Mouse (Mus musculus): ENCODE measurements around the gene Ugt1a8. TPM values are rescaled to one million over a fixed set of nuclear protein-coding genes. Genes with fewer than 3 reads are reported as not detected.
"Not testable (repeated sequence)": the region's sequence is repeated elsewhere in the genome, so short reads cannot be mapped to it uniquely, and the experiment has no call there.

Gene Ugt1a8
- total RNA-seq, 2 experiments from 2014 or later = not detected

- DNase-seq (ENCODE audit: low spot score in 2 of 2); intact Hi-C loops (cut with DNase I): not testable (repeated sequence)
Measured at GRCm38 (mm10) chr1:88150133-88150532, 62.5 kb downstream of the Ugt1a8 start.

- intact Hi-C loops (cut with DNase I) = no loop called here
- DNase-seq (ENCODE audit: low spot score in 2 of 2) = no peak
Measured at GRCm38 (mm10) chr1:88158430-88158829, 70.8 kb downstream of the Ugt1a8 start.

DNA sequence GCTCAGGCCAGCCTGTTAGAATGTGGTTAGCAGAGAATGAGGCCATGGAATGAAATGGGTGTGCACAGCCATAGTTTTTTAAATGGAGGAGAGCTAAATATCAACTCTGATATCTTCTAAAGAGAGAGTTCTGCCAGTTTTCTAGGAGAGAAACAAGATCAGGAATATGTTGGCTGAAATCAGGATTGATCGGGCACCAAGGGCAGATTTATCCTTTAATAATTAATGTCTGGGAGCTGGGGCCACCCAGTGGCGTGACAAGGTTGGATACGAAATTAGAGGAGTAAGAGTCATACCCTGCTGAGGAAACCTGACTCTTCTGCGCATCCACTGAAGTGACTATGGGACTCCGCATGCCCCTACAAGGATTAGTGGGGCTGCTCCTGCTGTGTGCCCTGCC, 78.1 kb downstream of the Ugt1a8 start, which contains the start of gene Ugt1a5:
TSS of gene Ugt1a5 (plus strand) at position 302 of the 400 bp plus-strand sequence.
- no peak for DNase-seq (ENCODE audit: low spot score in 2 of 2)
- intact Hi-C loops (cut with DNase I) = no loop called here

GRCm38 (mm10) chr1:88172190-88172589, 84.6 kb downstream of the Ugt1a8 start:
- DNase-seq (ENCODE audit: low spot score in 2 of 2); intact Hi-C loops (cut with DNase I): not testable (repeated sequence)

GRCm38 (mm10) chr1:88179657-88180056, 92.0 kb downstream of the Ugt1a8 start:
- no peak for DNase-seq (ENCODE audit: low spot score in 2 of 2)
- intact Hi-C loops (cut with DNase I) = no loop called here

GRCm38 (mm10) chr1:88186325-88186935, 98.8 kb downstream of the Ugt1a8 start:
- intact Hi-C loops (cut with DNase I) = no loop called here
- no peak for DNase-seq (ENCODE audit: low spot score in 2 of 2)

DNA sequence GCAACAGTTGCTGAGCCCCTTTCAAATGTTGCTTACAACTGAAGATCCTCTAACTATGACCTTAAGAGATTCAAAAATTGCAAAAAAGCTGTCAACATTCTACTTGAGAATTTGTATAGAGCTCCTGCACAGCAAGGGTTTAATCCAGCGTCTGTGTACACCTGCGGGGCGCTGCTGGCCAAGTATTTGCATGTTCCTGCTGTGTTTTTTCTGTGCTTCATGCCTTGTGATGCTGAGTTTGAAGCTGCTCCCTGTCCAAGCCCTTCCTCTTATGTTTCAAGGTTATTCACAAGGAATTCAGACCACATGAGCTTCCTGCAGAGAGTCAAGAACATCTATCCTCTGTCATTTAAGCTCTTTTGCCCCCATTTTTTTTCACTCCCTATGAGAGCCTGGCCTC, 104.5 kb downstream of the Ugt1a8 start:
- intact Hi-C loops (cut with DNase I) = no loop called here
- no peak for DNase-seq (ENCODE audit: low spot score in 2 of 2)

- intact Hi-C loops (cut with DNase I) = no loop called here
- DNase-seq (ENCODE audit: low spot score in 2 of 2) = no peak
Measured at GRCm38 (mm10) chr1:88195687-88196086, 108.1 kb downstream of the Ugt1a8 start.

GRCm38 (mm10) chr1:88197443-88197842, 109.8 kb downstream of the Ugt1a8 start:
- DNase-seq (ENCODE audit: low spot score in 2 of 2) = no peak
- intact Hi-C loops (cut with DNase I) = no loop called here

DNA sequence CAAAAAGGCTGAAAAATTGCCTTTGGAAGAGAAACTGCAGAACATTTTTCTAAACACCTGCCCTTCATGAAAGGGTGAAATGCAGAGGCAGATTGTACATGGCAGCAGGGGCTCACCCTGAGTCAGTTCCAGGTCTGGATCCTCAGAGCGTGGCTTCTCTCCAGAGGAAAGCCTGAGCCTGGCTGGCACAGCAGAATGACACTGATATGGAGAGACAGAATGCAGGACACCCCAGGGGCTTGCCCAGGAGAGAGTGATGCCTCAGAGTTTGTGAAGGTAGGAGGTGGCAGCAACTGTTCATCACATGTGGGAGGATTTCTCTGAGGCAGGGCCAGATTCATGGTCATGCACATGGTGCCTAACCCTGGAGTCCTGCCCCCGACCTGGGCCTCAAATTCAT, 112.4 kb downstream of the Ugt1a8 start:
- intact Hi-C loops (cut with DNase I) = no loop called here
- DNase-seq (ENCODE audit: low spot score in 2 of 2) = no peak

- intact Hi-C loops (cut with DNase I) = no loop called here
- no peak for DNase-seq (ENCODE audit: low spot score in 2 of 2)
Measured at GRCm38 (mm10) chr1:88200456-88200855, 112.8 kb downstream of the Ugt1a8 start, which contains the start of gene Ugt1a2. Gene Ugt1a2, plus strand, starts transcription at chr1:88200601.

- peak; percentile 87 to 91 for DNase-seq (ENCODE audit: low spot score in 2 of 2)
- intact Hi-C loops (cut with DNase I) = no loop called here
Measured at GRCm38 (mm10) chr1:88205294-88205922, 117.8 kb downstream of the Ugt1a8 start, which contains the start of gene Dnajb3. Gene Dnajb3, minus strand, starts transcription at chr1:88205782.

- intact Hi-C loops (cut with DNase I) = no loop called here
- DNase-seq (ENCODE audit: low spot score in 2 of 2) = no peak
Measured at GRCm38 (mm10) chr1:88206843-88207479, 119.3 kb downstream of the Ugt1a8 start.

- intact Hi-C loops (cut with DNase I) = no loop called here
- no peak for DNase-seq (ENCODE audit: low spot score in 2 of 2)
Measured at GRCm38 (mm10) chr1:88211812-88212211, 124.2 kb downstream of the Ugt1a8 start, which contains the start of gene Ugt1a1. Gene Ugt1a1, plus strand, starts transcription at chr1:88211959.

GRCm38 (mm10) chr1:88212341-88213045, 124.9 kb downstream of the Ugt1a8 start:
- no peak for DNase-seq (ENCODE audit: low spot score in 2 of 2)
- intact Hi-C loops (cut with DNase I) = no loop called here

GRCm38 (mm10) chr1:88213061-88213460, 125.4 kb downstream of the Ugt1a8 start:
- intact Hi-C loops (cut with DNase I) = no loop called here
- DNase-seq (ENCODE audit: low spot score in 2 of 2) = no peak

DNA sequence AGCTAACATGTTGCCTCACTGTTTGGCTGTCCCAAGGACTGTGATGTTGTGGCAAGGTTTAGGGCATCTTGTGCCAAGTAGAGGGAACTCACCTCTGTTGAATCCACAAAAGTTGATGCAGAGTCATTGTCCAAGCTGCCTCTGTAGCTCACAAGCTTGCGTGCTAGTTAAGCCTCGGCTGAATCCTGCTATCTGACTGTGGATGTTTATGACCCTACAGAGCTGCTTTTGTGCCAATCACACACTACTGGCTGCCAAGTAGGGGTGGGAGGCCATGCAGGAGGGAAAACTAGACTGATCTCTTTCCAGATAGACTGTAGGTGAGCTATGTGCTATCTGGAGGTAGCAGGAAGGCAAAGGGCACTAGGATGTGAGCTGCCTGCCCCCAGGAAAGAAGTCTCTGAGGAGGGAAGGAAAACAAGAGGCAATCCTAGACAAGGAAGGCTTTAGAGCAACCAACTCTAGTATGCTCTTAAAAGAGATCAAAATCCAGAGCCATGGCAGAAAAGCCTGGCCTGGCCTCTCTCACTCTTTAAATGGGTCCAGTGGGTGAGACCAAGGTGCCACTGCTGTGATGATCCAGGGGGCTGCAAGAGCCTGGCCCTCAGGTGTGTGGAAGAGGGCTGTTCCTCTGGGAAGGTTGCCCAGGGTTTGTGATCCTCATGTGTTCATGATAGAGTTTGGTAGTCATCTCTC, 126.3 kb downstream of the Ugt1a8 start:
- DNase-seq (ENCODE audit: low spot score in 2 of 2) = no peak
- intact Hi-C loops (cut with DNase I) = no loop called here

GRCm38 (mm10) chr1:88214462-88214952, 126.9 kb downstream of the Ugt1a8 start:
- no peak for DNase-seq (ENCODE audit: low spot score in 2 of 2)
- intact Hi-C loops (cut with DNase I) = no loop called here

All from left cerebral cortex, postnatal 25 days (tissue).